Comparison of ENCODE assay signal across 7 mouse cellular contexts in the genomic region with DNA sequence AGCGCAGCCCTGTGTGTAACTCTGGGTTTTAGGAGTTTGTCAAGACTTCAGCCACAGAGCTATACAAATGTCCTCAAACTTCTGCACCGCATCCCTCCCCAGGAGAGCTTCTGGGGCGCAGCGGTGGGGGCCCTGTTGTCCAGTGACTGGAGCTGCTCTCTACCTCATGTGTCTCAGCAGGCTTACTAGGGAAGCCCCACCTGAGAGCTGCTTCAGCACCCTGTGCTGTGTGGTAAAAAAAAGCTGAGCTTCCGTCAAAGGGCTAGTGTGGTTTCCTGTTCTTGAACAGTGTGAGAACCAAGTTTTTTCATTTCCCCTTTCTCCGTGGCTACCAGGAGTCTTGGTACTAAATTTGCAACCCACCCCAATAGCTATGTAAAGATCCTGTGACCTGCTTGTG. TPM values are rescaled to one million over a fixed set of nuclear protein-coding genes. Genes with fewer than 3 reads are reported as not detected.
DNase-seq lines count a peak whose midpoint lies in the region.

No protein-coding gene starts in this region.

- peak; percentile 86 to 89 for DNase-seq in B cell, adult 2 months
- peak; percentile 75 to 76 for DNase-seq in CD8-positive naive resting alpha-beta T cell, adult 2 months (ENCODE audit: low read depth in 2 of 2, low spot score in 2 of 2)
- peak; percentile 93 for DNase-seq in induced T-regulatory cell, adult 2 months (ENCODE audit: low read depth)
- peak; percentile 86 for DNase-seq in naive thymus-derived CD4-positive, alpha-beta T cell, adult 2 months (ENCODE audit: low read depth)
- no peak for DNase-seq in layer of hippocampus, adult 8-10 months (ENCODE audit: low spot score in 2 of 2)
- no peak for DNase-seq in right cerebral cortex, postnatal 14 days
- no peak for DNase-seq in testis, postnatal 10 days (ENCODE audit: low spot score)

RNA-seq across cellular contexts. Expression of a gene that starts 22.9 kb away (rescaled TPM):
- total RNA-seq in layer of hippocampus, adult 8-10 months (2022) = 10 to 100 TPM; 20.3 to 31.5 (median 25.9) TPM

RNA-seq across cellular contexts. Expression of a gene that starts 23.0 kb away (rescaled TPM):
- total RNA-seq in layer of hippocampus, adult 8-10 months (2022) = 1 to 10 TPM; 6.2 to 7.5 (median 7.0) TPM

RNA-seq across cellular contexts. Expression of a gene that starts 23.0 kb away (rescaled TPM):
- 10 to 100 TPM; 22.0 to 27.7 (median 25.9) TPM for total RNA-seq in layer of hippocampus, adult 8-10 months (2022)

RNA-seq across cellular contexts. Expression of a gene that starts 36.5 kb away (rescaled TPM):
- 1 to 10 TPM; 1.3 to 2.1 (median 1.8) TPM for total RNA-seq in layer of hippocampus, adult 8-10 months (2022)

RNA-seq across cellular contexts. Expression of a gene that starts 51.3 kb away (rescaled TPM):
- 10 to 100 TPM; 37.2 to 43.3 (median 38.6) TPM for total RNA-seq in layer of hippocampus, adult 8-10 months (2022)

Comparison
In these comparisons a context has a peak if more than half of its experiments do, and no peak if none do; other contexts are left out.
1. DNase-seq: peak in B cell, adult 2 months (2 of 2), CD8-positive naive resting alpha-beta T cell, adult 2 months (2 of 2), induced T-regulatory cell, adult 2 months (single experiment) and naive thymus-derived CD4-positive, alpha-beta T cell, adult 2 months (single experiment); none in layer of hippocampus, adult 8-10 months (0 of 2), right cerebral cortex, postnatal 14 days (single experiment) and testis, postnatal 10 days (single experiment).